Mouse (Mus musculus): ENCODE results near the gene St7.

GRCm38 (mm10) chr6:17731694-17732093 is 39.0 kb downstream of the St7 start:
- TF ChIP-seq CTCF (IDR thresholded peaks at IDR 0.05) (no peak), EP300 (IDR thresholded peaks at IDR 0.05) (no peak)

Data from lung, postnatal 0 days (tissue).